Mouse (Mus musculus): ENCODE measurements around the gene Ogfod3. TPM values are rescaled to one million over a fixed set of nuclear protein-coding genes. Genes with fewer than 3 reads are reported as not detected.

Gene Ogfod3
- 3.7 TPM for total RNA-seq (2023)

GRCm38 (mm10) chr11:121204161-121205006 lies at the start of gene Ogfod3, which contains the start of gene Hexdc:
Ogfod3 (minus strand) TSS chr11:121204711.
Hexdc (plus strand) TSS chr11:121204433.

GRCm38 (mm10) chr11:121236564-121237344 lies 32.2 kb upstream of the Ogfod3 start, which contains the start of gene Narf:
Narf (plus strand) TSS chr11:121237253.

DNA sequence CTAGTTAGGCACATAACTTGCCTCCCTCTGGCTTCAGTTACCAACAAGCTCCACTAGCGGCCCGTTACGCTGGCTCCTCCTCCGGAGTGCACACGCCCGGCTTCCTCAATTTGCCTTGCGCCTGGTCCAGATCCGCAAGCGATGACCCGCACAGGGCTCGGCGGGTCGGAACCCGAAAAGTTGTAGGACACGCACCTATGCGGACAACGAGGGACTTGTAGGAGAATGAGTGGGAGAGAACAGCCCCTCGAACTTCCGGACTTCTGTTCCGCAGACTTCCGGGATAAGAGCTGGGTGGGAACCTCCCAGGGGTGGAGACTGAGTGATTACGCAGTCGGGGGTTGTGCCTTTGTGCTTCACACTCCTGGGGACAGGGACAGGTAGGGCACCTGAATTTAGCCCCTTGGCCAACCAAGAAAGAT lies 24.5 kb upstream of the Ogfod3 start, which contains the start of gene Cybc1:
Gene Cybc1, minus strand, starts transcription at position 305 of the 422 bp plus-strand sequence.

GRCm38 (mm10) chr11:121159971-121160370 lies 44.5 kb downstream of the Ogfod3 start, which contains the start of gene Uts2r:
Uts2r (plus strand) TSS chr11:121160271.

GRCm38 (mm10) chr11:121145865-121146264 lies 58.6 kb downstream of the Ogfod3 start, which contains the start of gene Tex19.1:
Tex19.1 (plus strand) TSS chr11:121146143.

Other genes with a start within 250 kb of the Ogfod3 start
- 166 TPM for gene Csnk1d, start 213.4 kb downstream of the Ogfod3 start, total RNA-seq (2023)
- 149 TPM for gene Cd7, start 165.3 kb downstream of the Ogfod3 start, total RNA-seq (2023)
- not detected for gene Sectm1b, start 141.1 kb downstream of the Ogfod3 start, total RNA-seq (2023)
- gene Sectm1a, start 123.5 kb downstream of the Ogfod3 start, total RNA-seq (2023): not detected
- gene Tex19.2, start 86.0 kb downstream of the Ogfod3 start, total RNA-seq (2023): not detected
- gene Tex19.1, start 58.6 kb downstream of the Ogfod3 start, total RNA-seq (2023): not detected
- not detected for gene Uts2r, start 44.4 kb downstream of the Ogfod3 start, total RNA-seq (2023)
- 11.3 TPM for gene Hexdc, start 278 bp downstream of the Ogfod3 start, total RNA-seq (2023)
- gene Cybc1, start 24.6 kb upstream of the Ogfod3 start, total RNA-seq (2023): 56.5 TPM
- gene Narf, start 32.5 kb upstream of the Ogfod3 start, total RNA-seq (2023): 30.7 TPM
- gene Foxk2, start 55.3 kb upstream of the Ogfod3 start, total RNA-seq (2023): 39.0 TPM
- gene Wdr45b, start 149.7 kb upstream of the Ogfod3 start, total RNA-seq (2023): 56.3 TPM
- gene Rab40b, start 183.5 kb upstream of the Ogfod3 start, total RNA-seq (2023): not detected
- 5.7 TPM for gene Fn3krp, start 216.7 kb upstream of the Ogfod3 start, total RNA-seq (2023)
- 0.30 TPM for gene Fn3k, start 230.2 kb upstream of the Ogfod3 start, total RNA-seq (2023)
- gene Tbcd, start 247.2 kb upstream of the Ogfod3 start, total RNA-seq (2023): 38.8 TPM

Data from CD4-positive naive resting alpha-beta T cell, adult 57 days (primary cell).